9 mouse cellular contexts compared by ENCODE assay signal in genomic region chr5:140411339-140411738, GRCm38 (mm10). TPM values are rescaled to one million over a fixed set of nuclear protein-coding genes. Genes with fewer than 3 reads are reported as not detected.
A peak's percentile ranks its signal among the peaks of the same experiment; 100 is the strongest.
DNase-seq lines count a peak whose midpoint lies in the region; ATAC-seq and TF ChIP-seq lines count a peak whose summit lies in the region.
"Had no signal": no experiment of that assay in that cellular context is flagged by ENCODE, and none has a peak within 500 bp of the region (broad histone marks: within the 10 kb centered on the region; RNA-seq: fewer than 3 reads in every experiment).

No protein-coding gene starts in this region.

- no peaks in the 10 kb centered on the region for H3K27me3 ChIP-seq in cerebellum, adult 2 months (ENCODE audit: control insufficient read depth, insufficient read depth, low read length)
- no peaks in the 10 kb centered on the region for H3K27me3 ChIP-seq in spleen, adult 2 months (ENCODE audit: control insufficient read depth, insufficient read depth, low read length)
- H3K27me3 ChIP-seq: limb, embryonic 12.5 days had no signal

- TF ChIP-seq CTCF in cerebellum, adult 2 months (IDR thresholded peaks at IDR 0.05; ENCODE audit: borderline replicate concordance, insufficient read depth, low read depth, low read length) = peak; percentile 56; the same call in 1 of the 2 replicates
- TF ChIP-seq CTCF in spleen, adult 2 months (IDR thresholded peaks at IDR 0.05; ENCODE audit: extremely low read depth, insufficient read depth, insufficient read length, insufficient replicate concordance) = peak; percentile 44; the same call in 1 of the 2 replicates

- TF ChIP-seq POLR2A in cerebellum, adult 2 months (IDR thresholded peaks at IDR 0.05; ENCODE audit: borderline replicate concordance, insufficient read depth, low read length) = no peak
- no peak for TF ChIP-seq POLR2A in spleen, adult 2 months (IDR thresholded peaks at IDR 0.05; ENCODE audit: low read depth, low read length)

- WGBS in cerebellum, adult 2 months = 33% methylated on average over 8 of the region's 8 CpGs
- 40% methylated on average over 8 of the region's 8 CpGs for WGBS in spleen, adult 2 months

- DNase-seq in cerebellum, adult 2 months = peak; percentile 27 to 44
- DNase-seq in cerebellum, adult 11-12 months = no peak
- DNase-seq in 416B (ENCODE audit: low read depth) = peak; percentile 80
- DNase-seq in adrenal gland, postnatal 25 days = peak; percentile 59
- DNase-seq in kidney, postnatal 10 days = peak; percentile 85
- DNase-seq in lung, adult 18-20 months = peak; percentile 56 to 65
- DNase-seq in spleen, adult 2 months (ENCODE audit: low read depth in 1 of 2, low spot score in 2 of 2) = peak; percentile 41 to 64

- no peaks in the 10 kb centered on the region for H3K4me1 ChIP-seq in cerebellum, adult 2 months (ENCODE audit: control insufficient read depth, insufficient read depth, low read length)
- no peaks in the 10 kb centered on the region for H3K4me1 ChIP-seq in spleen, adult 2 months (ENCODE audit: control insufficient read depth, insufficient read depth, insufficient read length)

- H3K4me3 ChIP-seq in cerebellum, adult 2 months (replicated peaks; ENCODE audit: insufficient read depth, low read depth, low read length) = no peak overlapping the region
- H3K4me3 ChIP-seq in spleen, adult 2 months (ENCODE audit: extremely low read depth, insufficient read depth, insufficient read length) = no peak overlapping the region
- H3K4me3 ChIP-seq: limb, embryonic 12.5 days had no signal

- H3K27ac ChIP-seq in cerebellum, adult 2 months (ENCODE audit: insufficient read depth, low read length) = no peak overlapping the region
- H3K27ac ChIP-seq in spleen, adult 2 months (ENCODE audit: insufficient read depth, low read length) = no peak overlapping the region
- H3K27ac ChIP-seq: limb, embryonic 12.5 days had no signal

- no peaks in the 10 kb centered on the region for H3K36me3 ChIP-seq in spleen, adult 2 months (ENCODE audit: control insufficient read depth, insufficient read depth, low read length)
- H3K36me3 ChIP-seq: limb, embryonic 12.5 days had no signal

- ATAC-seq in erythroid progenitor cell, adult 5-6 weeks (replicated peaks; ENCODE audit: low FRiP score, poor library complexity, severe bottlenecking) = peak; percentile 77; the same call in 1 of the 2 replicates

RNA-seq across cellular contexts. Expression of gene Eif3b, which starts 7.8 kb away (rescaled TPM):
- 71.2 and 74.3 TPM in 2 replicates for polyA plus RNA-seq in cerebellum, adult 2 months (2012; rRNA removed)
- total RNA-seq in adrenal gland, postnatal 25 days (2021) = 159 and 237 TPM in 2 replicates
- 44.7 and 110 TPM in 2 replicates for total RNA-seq in erythroid progenitor cell, adult 5-6 weeks (2015; ENCODE audit: low replicate concordance)
- total RNA-seq in erythroid progenitor cell, adult 5-6 weeks (2017; ENCODE audit: low replicate concordance) = 43.6 and 66.2 TPM in 2 replicates
- 72.1 and 74.3 TPM in 2 replicates for polyA plus RNA-seq in spleen, adult 2 months (2012; rRNA removed)

RNA-seq across cellular contexts. Expression of gene Snx8, which starts 22.3 kb away (rescaled TPM):
- 15.2 and 15.4 TPM in 2 replicates for polyA plus RNA-seq in cerebellum, adult 2 months (2012; rRNA removed)
- total RNA-seq in adrenal gland, postnatal 25 days (2021) = 18.0 and 18.4 TPM in 2 replicates
- 0.84 and 1.1 TPM in 2 replicates for total RNA-seq in erythroid progenitor cell, adult 5-6 weeks (2015; ENCODE audit: low replicate concordance)
- total RNA-seq in erythroid progenitor cell, adult 5-6 weeks (2017; ENCODE audit: low replicate concordance) = 1.0 TPM in 1 of 2 replicates, not detected in the other
- 42.3 and 44.9 TPM in 2 replicates for polyA plus RNA-seq in spleen, adult 2 months (2012; rRNA removed)

RNA-seq across cellular contexts. Expression of gene Gm4869, which starts 34.1 kb away (rescaled TPM):
- not detected in 2 replicates for polyA plus RNA-seq in cerebellum, adult 2 months (2012; rRNA removed)
- 0.27 TPM in 1 of 2 replicates, not detected in the other for total RNA-seq in adrenal gland, postnatal 25 days (2021)
- total RNA-seq in erythroid progenitor cell, adult 5-6 weeks (2015; ENCODE audit: low replicate concordance) = not detected in 2 replicates
- not detected in 2 replicates for total RNA-seq in erythroid progenitor cell, adult 5-6 weeks (2017; ENCODE audit: low replicate concordance)
- polyA plus RNA-seq in spleen, adult 2 months (2012; rRNA removed) = 0.07 and 0.12 TPM in 2 replicates
- polyA plus RNA-seq: limb, embryonic 12.5 days had no signal
